Mouse (Mus musculus): ENCODE results near the gene Rrp1. TPM values are rescaled to one million over a fixed set of nuclear protein-coding genes. Genes with fewer than 3 reads are reported as not detected.

The Rrp1 gene
- polyA plus RNA-seq, 1 experiment from 2014 or later = 340 TPM

- H3K27ac ChIP-seq = no peak overlapping the region
- no peak for ATAC-seq (ENCODE audit: insufficient number of reproducible peaks, insufficient read depth, low FRiP score, low TSS enrichment, low read depth)
- no peaks in the 10 kb centered on the region for H3K9me3 ChIP-seq
- WGBS = 96% methylated on average over 3 of the region's 3 CpGs
- no peak overlapping the region for H3K4me2 ChIP-seq
- H3K4me3 ChIP-seq (replicated peaks) = no peak overlapping the region
- H3K27me3 ChIP-seq = no peaks in the 10 kb centered on the region
- H3K4me1 ChIP-seq (replicated peaks) = no peaks in the 10 kb centered on the region
- no peak overlapping the region for H3K9ac ChIP-seq (replicated peaks)
- peaks cover 58% of the 10 kb centered on the region for H3K36me3 ChIP-seq
Observed at GRCm38 (mm10) chr10:78442292-78442691, 29.4 kb upstream of the Rrp1 start.

- Histone ChIP-seq H3K27me3 (no peaks in the 10 kb centered on the region), H3K4me2 (no peak overlapping the region), H3K27ac (no peak overlapping the region), H3K36me3 (peaks cover 51% of the 10 kb centered on the region), H3K9ac (replicated peaks) (no peak overlapping the region), H3K9me3 (no peaks in the 10 kb centered on the region), H3K4me3 (replicated peaks) (no peak overlapping the region), H3K4me1 (replicated peaks) (no peaks in the 10 kb centered on the region)
- ATAC-seq (ENCODE audit: insufficient number of reproducible peaks, insufficient read depth, low FRiP score, low TSS enrichment, low read depth) = no peak
- WGBS = 80% methylated on average over 5 of the region's 5 CpGs
Observed at GRCm38 (mm10) chr10:78441606-78442005, 28.8 kb upstream of the Rrp1 start.

DNA sequence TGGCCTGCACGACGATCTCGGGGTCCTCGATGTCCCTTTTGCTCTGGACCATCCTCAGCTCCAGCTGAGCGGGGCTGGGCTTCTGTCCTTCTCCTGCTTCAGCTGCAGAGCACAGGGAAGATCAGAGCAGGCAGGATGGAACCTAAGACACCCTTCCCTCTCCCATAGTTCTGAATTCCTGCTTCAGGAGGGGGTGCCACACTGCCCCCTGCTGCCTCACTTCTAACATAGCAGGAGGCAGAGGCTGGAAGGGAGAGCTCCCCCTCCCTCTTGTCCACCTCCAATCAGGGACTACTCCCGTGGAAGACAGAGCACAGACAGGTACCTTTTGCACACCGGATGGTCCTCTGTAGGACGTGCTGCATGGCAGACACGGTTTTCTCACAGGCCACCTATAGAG is 28.0 kb upstream of the Rrp1 start:
- Histone ChIP-seq H3K27me3 (no peaks in the 10 kb centered on the region), H3K4me1 (replicated peaks) (no peaks in the 10 kb centered on the region), H3K9ac (replicated peaks) (0 out of 2 replicates have a peak overlapping the region, but pooled peaks have one; percentile 8), H3K4me2 (no peak overlapping the region), H3K36me3 (peaks cover 45% of the 10 kb centered on the region), H3K9me3 (no peaks in the 10 kb centered on the region), H3K27ac (no peak overlapping the region), H3K4me3 (replicated peaks) (no peak overlapping the region)
- 65% methylated on average over 9 of the region's 9 CpGs for WGBS
- ATAC-seq (ENCODE audit: insufficient number of reproducible peaks, insufficient read depth, low FRiP score, low TSS enrichment, low read depth) = 0 out of 2 replicates have a peak, but pooled peaks have one; percentile 28

GRCm38 (mm10) chr10:78439990-78440389 is 27.1 kb upstream of the Rrp1 start:
- no peak for ATAC-seq (ENCODE audit: insufficient number of reproducible peaks, insufficient read depth, low FRiP score, low TSS enrichment, low read depth)
- Histone ChIP-seq H3K9me3 (no peaks in the 10 kb centered on the region), H3K4me2 (no peak overlapping the region), H3K4me1 (replicated peaks) (no peaks in the 10 kb centered on the region), H3K36me3 (peaks cover 44% of the 10 kb centered on the region), H3K27ac (no peak overlapping the region), H3K27me3 (no peaks in the 10 kb centered on the region), H3K4me3 (replicated peaks) (no peak overlapping the region), H3K9ac (replicated peaks) (no peak overlapping the region)
- WGBS = 91% methylated on average over 7 of the region's 7 CpGs

DNA sequence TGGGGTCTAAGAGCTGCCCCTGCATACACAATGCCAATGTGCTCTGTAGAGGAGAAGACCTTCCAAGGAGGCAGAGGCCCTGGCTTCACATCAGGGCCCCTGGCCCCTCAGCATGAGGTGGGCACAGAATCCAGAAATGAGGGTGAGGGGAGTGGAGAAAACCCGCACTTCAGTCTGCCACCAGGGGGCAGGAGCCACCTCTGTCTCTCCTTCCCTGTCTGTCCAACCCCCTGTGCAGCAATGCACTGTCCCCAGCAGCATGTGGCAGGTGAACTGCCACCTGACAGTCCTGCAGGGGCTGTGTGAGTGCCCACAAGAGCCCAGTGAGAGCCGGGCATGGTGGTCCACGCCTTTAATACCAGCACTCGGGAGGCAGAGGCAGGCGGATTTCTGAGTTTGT is 26.7 kb upstream of the Rrp1 start:
- H3K27ac ChIP-seq = no peak overlapping the region
- no peak for ATAC-seq (ENCODE audit: insufficient number of reproducible peaks, insufficient read depth, low FRiP score, low TSS enrichment, low read depth)
- H3K4me2 ChIP-seq = no peak overlapping the region
- peaks cover 40% of the 10 kb centered on the region for H3K36me3 ChIP-seq
- no peak overlapping the region for H3K4me3 ChIP-seq (replicated peaks)
- H3K27me3 ChIP-seq = no peaks in the 10 kb centered on the region
- H3K4me1 ChIP-seq (replicated peaks) = no peaks in the 10 kb centered on the region
- no peaks in the 10 kb centered on the region for H3K9me3 ChIP-seq
- H3K9ac ChIP-seq (replicated peaks) = no peak overlapping the region
- WGBS = 58% methylated on average over 5 of the region's 5 CpGs

- ATAC-seq (ENCODE audit: insufficient number of reproducible peaks, insufficient read depth, low FRiP score, low TSS enrichment, low read depth) = no peak
- WGBS = 12% methylated on average over 5 of the region's 5 CpGs
- Histone ChIP-seq H3K27me3 (0 out of 2 replicates have a peak, but pooled peaks cover under 1% of the 10 kb centered on the region), H3K36me3 (peaks cover 28% of the 10 kb centered on the region), H3K9me3 (no peaks in the 10 kb centered on the region), H3K9ac (replicated peaks) (no peak overlapping the region), H3K27ac (no peak overlapping the region), H3K4me1 (replicated peaks) (no peaks in the 10 kb centered on the region), H3K4me2 (no peak overlapping the region), H3K4me3 (replicated peaks) (no peak overlapping the region)
Observed at GRCm38 (mm10) chr10:78438094-78438493, 25.3 kb upstream of the Rrp1 start.

DNA sequence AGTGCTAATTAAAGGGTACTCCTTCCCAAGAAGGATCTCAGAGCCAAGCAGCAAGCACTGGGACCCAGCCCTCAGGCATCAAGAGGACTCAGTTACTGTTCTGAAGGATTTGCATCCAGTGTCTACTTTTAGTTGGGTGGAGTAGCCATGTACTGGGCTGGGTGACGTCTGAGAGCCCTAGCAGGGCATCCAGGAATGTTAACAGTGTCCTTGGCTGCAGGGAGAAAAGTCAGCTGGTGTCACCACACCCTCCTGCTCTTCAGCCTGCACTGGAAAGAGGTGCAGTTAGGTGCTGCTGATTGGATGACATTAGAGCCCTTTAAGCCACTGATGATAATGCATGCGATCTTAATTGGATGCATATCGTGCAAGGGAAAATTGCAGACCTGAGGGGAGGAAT is 20.0 kb upstream of the Rrp1 start:
- H3K9ac ChIP-seq (replicated peaks) = no peak overlapping the region
- H3K27me3 ChIP-seq = 0 out of 2 replicates have a peak, but pooled peaks cover 2% of the 10 kb centered on the region
- no peaks in the 10 kb centered on the region for H3K4me1 ChIP-seq (replicated peaks)
- no peak overlapping the region for H3K4me2 ChIP-seq
- peaks cover 19% of the 10 kb centered on the region for H3K36me3 ChIP-seq
- 68% methylated on average over 3 of the region's 3 CpGs for WGBS
- no peak overlapping the region for H3K27ac ChIP-seq
- no peak for ATAC-seq (ENCODE audit: insufficient number of reproducible peaks, insufficient read depth, low FRiP score, low TSS enrichment, low read depth)
- H3K9me3 ChIP-seq = no peaks in the 10 kb centered on the region
- H3K4me3 ChIP-seq (replicated peaks) = no peak overlapping the region

DNA sequence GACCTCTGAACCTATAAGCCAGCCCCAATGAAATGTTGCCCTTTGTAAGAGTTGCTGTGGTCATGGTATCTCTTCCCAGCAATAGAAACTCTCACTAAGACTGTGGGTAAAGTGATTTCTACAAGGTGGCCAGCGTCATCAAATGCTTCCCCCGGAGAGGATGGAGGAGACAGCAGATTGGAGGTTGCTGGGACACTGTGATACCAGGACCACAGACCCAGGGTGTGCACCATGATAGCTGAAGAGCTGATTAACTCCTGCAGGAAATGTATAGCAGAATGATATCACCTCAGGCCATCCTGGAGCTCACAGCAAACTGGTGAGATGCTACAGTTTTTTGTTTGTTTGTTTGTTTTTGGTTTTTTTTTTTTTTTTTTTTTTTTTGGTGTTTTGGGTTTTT is 16.9 kb upstream of the Rrp1 start:
- peaks cover 7% of the 10 kb centered on the region for H3K4me1 ChIP-seq (replicated peaks)
- H3K4me3 ChIP-seq (replicated peaks) = no peak overlapping the region
- no peak overlapping the region for H3K4me2 ChIP-seq
- H3K27ac ChIP-seq = no peak overlapping the region
- H3K36me3 ChIP-seq = peaks cover 23% of the 10 kb centered on the region
- H3K9me3 ChIP-seq = no peaks in the 10 kb centered on the region
- ATAC-seq (ENCODE audit: insufficient number of reproducible peaks, insufficient read depth, low FRiP score, low TSS enrichment, low read depth) = no peak
- H3K9ac ChIP-seq (replicated peaks) = no peak overlapping the region
- WGBS = 93% methylated on average over 2 of the region's 2 CpGs
- 0 out of 2 replicates have a peak, but pooled peaks cover 2% of the 10 kb centered on the region for H3K27me3 ChIP-seq

DNA sequence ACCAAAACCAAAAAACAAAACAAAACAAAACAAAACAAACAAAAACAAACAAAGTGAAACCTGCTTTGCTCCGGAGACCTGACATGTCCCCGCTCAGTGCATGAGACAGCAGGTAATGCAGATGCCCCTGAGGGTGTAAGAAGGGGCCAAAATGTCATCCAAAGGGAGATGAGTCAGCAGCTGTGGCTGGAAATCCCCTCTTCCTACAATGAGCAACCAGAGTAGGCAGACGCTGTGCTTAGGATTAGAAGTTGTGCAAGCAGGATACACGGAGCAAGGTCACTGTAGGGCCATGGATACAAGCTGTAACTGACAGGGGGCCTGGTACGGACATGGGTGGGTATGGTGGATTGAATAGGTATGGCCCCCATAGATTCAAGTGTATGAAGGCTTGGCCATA is 16.3 kb upstream of the Rrp1 start:
- H3K27me3 ChIP-seq = 0 out of 2 replicates have a peak, but pooled peaks cover 2% of the 10 kb centered on the region
- no peaks in the 10 kb centered on the region for H3K9me3 ChIP-seq
- no peak for ATAC-seq (ENCODE audit: insufficient number of reproducible peaks, insufficient read depth, low FRiP score, low TSS enrichment, low read depth)
- peaks cover 23% of the 10 kb centered on the region for H3K36me3 ChIP-seq
- H3K27ac ChIP-seq = no peak overlapping the region
- H3K9ac ChIP-seq (replicated peaks) = no peak overlapping the region
- 86% methylated on average over 5 of the region's 5 CpGs for WGBS
- no peak overlapping the region for H3K4me3 ChIP-seq (replicated peaks)
- H3K4me1 ChIP-seq (replicated peaks) = peaks cover 7% of the 10 kb centered on the region
- H3K4me2 ChIP-seq = no peak overlapping the region

GRCm38 (mm10) chr10:78428070-78428469 is 15.2 kb upstream of the Rrp1 start:
- ATAC-seq (ENCODE audit: insufficient number of reproducible peaks, insufficient read depth, low FRiP score, low TSS enrichment, low read depth) = no peak
- no peak overlapping the region for H3K4me3 ChIP-seq (replicated peaks)
- H3K9ac ChIP-seq (replicated peaks) = no peak overlapping the region
- no peaks in the 10 kb centered on the region for H3K9me3 ChIP-seq
- 0 out of 2 replicates have a peak, but pooled peaks cover 1% of the 10 kb centered on the region for H3K27me3 ChIP-seq
- peaks cover 23% of the 10 kb centered on the region for H3K36me3 ChIP-seq
- peaks cover 7% of the 10 kb centered on the region for H3K4me1 ChIP-seq (replicated peaks)
- H3K4me2 ChIP-seq = no peak overlapping the region
- no peak overlapping the region for H3K27ac ChIP-seq
- 90% methylated on average over 11 of the region's 11 CpGs for WGBS

- Histone ChIP-seq H3K9me3 (no peaks in the 10 kb centered on the region), H3K27ac (peak overlapping the region; percentile 80), H3K4me3 (replicated peaks) (peak overlapping the region; percentile 84), H3K4me2 (peak overlapping the region; percentile 67), H3K4me1 (replicated peaks) (peaks cover 7% of the 10 kb centered on the region), H3K36me3 (peaks cover 23% of the 10 kb centered on the region), H3K9ac (replicated peaks) (peak overlapping the region; percentile 78), H3K27me3 (no peaks in the 10 kb centered on the region)
- no peak for ATAC-seq (ENCODE audit: insufficient number of reproducible peaks, insufficient read depth, low FRiP score, low TSS enrichment, low read depth)
- 47% methylated on average over 6 of the region's 6 CpGs for WGBS
Observed at GRCm38 (mm10) chr10:78426117-78426735, 13.4 kb upstream of the Rrp1 start.

All from limb, embryonic 12.5 days (tissue).